Mouse (Mus musculus) testis, adult 2 months (tissue): ENCODE measurements around the gene Plcb3. TPM values are rescaled to one million over a fixed set of nuclear protein-coding genes. Genes with fewer than 3 reads are reported as not detected.
A peak's percentile ranks its signal among the peaks of the same experiment; 100 is the strongest.

Experiments used
- H3K27ac ChIP-seq: fragments of 200-500 bp; 2 replicates; pipeline ENCODE4 v1.5.1; 2012; ENCODE audit warnings: low read depth, low read length; ENCODE audit not compliant: control insufficient read depth, insufficient read depth
- H3K27me3 ChIP-seq: fragments of 200-500 bp; 2 replicates; pipeline ENCODE4 v1.6.1; 2012; ENCODE audit warnings: mild to moderate bottlenecking, low read length, moderate library complexity; ENCODE audit not compliant: control insufficient read depth, insufficient read depth
- H3K36me3 ChIP-seq: fragments of 200-500 bp; 2 replicates; pipeline ENCODE4 v1.6.1; 2012; ENCODE audit warnings: mild to moderate bottlenecking, low read length; ENCODE audit not compliant: control insufficient read depth, insufficient read depth
- H3K4me1 ChIP-seq: fragments of 200-500 bp; 2 replicates; pipeline ENCODE4 v1.6.1; 2012; ENCODE audit warnings: low read length; ENCODE audit not compliant: control insufficient read depth, insufficient read depth
- H3K4me3 ChIP-seq: fragments of 200-500 bp; 2 replicates; pipeline ENCODE4 v1.5.1; 2012; ENCODE audit warnings: low read depth, mild to moderate bottlenecking, low read length, moderate library complexity, mixed read lengths; ENCODE audit not compliant: control insufficient read depth
- CTCF ChIP-seq: fragments of 200-500 bp; IDR thresholded peaks from 2 replicates; pipeline ENCODE4 v1.5.1; 2012; ENCODE audit warnings: low read depth, mild to moderate bottlenecking, inconsistent platforms, low read length, moderate library complexity; ENCODE audit not compliant: control insufficient read depth, insufficient read depth, insufficient replicate concordance
- POLR2A ChIP-seq: fragments of 200-500 bp; IDR thresholded peaks from 2 replicates; pipeline ENCODE4 v1.6.1; 2012; ENCODE audit warnings: low read depth, mild to moderate bottlenecking, inconsistent platforms, low read length, moderate library complexity; ENCODE audit not compliant: control insufficient read depth
- polyA plus RNA-seq: library from polyadenylated mRNA; depleted of rRNA; stranded (reverse); fragments of >200 nt; gene quantifications from 2 replicates; pipeline ENCODE4 v1.2.3, GENCODE M21; 2012

Gene Plcb3
- polyA plus RNA-seq, 1 experiment: 13.9 TPM

DNA sequence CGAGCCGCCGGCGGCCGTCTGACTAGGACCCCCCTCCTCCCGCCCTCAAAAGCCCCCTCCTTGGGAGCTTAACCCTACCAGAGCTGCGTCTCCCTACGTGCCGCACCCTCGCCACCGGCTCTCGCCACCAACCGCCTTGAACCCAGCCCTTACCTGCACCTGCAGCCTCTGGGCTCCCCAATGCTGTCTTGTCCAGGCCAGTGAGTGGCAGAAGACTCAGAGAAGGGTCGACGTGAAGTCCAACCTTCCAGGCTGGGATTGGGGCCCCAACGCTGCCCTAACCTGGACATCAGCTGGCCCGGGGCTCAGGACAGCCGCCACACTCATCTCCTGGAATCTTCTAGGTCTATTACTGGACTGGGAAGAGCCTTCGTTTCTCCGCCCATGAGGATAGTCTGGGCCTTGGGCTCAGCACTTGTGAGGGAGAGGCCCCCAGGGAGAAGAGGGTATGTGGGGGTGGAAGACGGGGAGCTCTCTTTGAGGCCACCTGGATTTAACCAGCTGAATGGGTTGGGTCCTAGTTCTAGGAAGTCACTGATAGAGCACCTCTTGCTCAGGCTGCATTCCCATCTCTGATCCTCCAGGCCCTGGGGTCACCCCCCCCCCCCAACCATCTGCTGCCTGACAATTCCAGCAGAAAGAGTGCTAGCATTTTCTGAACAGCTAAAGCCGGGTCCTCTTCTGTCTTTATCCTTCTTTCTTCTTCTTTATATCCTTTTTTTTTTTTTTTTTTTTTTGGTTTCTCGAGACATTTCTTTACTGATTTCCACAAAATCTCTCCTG, 41.9 kb downstream of the Plcb3 start, which contains the start of gene Kcnk4:
TSS of gene Kcnk4 (minus strand) at position 321 of the 783 bp plus-strand sequence.
- Histone ChIP-seq H3K36me3 (no peaks in the 10 kb centered on the region), H3K4me3 (peak within 1 kb of the TSS; percentile 19), H3K27ac (no peak within 1 kb of the TSS), H3K27me3 (no peaks in the 10 kb centered on the region), H3K4me1 (peaks cover 25% of the 10 kb centered on the region)
- TF ChIP-seq POLR2A (no peak), CTCF (no peak)

- Histone ChIP-seq H3K4me1 (peaks cover 25% of the 10 kb centered on the region), H3K4me3 (peak overlapping the region; percentile 19), H3K36me3 (no peaks in the 10 kb centered on the region), H3K27me3 (no peaks in the 10 kb centered on the region), H3K27ac (no peak overlapping the region)
- TF ChIP-seq POLR2A: no peak
- TF ChIP-seq CTCF: no peak
Measured at GRCm38 (mm10) chr19:6933436-6934194, 42.7 kb downstream of the Plcb3 start.

- H3K27ac ChIP-seq: no peak overlapping the region
- H3K27me3 ChIP-seq: no peaks in the 10 kb centered on the region
- peaks cover 25% of the 10 kb centered on the region for H3K4me1 ChIP-seq
- H3K4me3 ChIP-seq: no peak overlapping the region
- TF ChIP-seq CTCF: no peak
- TF ChIP-seq POLR2A: no peak
- H3K36me3 ChIP-seq: no peaks in the 10 kb centered on the region
Measured at GRCm38 (mm10) chr19:6933102-6933435, 43.2 kb downstream of the Plcb3 start.

DNA sequence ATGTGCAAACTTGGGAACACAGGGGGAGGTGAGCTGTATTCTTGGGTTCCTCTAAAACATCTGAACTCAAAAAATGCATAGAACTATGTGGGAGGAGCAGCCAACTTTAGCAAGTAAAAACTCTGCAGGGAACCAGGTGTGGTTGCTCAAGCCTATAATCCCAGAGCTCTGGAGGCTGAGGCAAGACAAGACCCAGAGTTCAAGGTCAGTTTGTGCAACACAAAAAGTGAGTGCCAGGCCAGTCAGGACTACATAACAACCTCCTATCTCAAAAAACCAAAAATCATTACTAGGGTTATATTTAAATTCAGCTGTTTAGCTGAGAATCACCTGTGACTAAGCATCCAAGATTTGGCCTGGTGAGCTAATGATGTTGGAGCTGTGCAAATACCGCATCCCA, 44.3 kb downstream of the Plcb3 start:
- Histone ChIP-seq H3K4me1 (peaks cover 29% of the 10 kb centered on the region), H3K4me3 (no peak overlapping the region), H3K27ac (no peak overlapping the region), H3K27me3 (no peaks in the 10 kb centered on the region), H3K36me3 (no peaks in the 10 kb centered on the region)
- no peak for TF ChIP-seq CTCF
- no peak for TF ChIP-seq POLR2A

DNA sequence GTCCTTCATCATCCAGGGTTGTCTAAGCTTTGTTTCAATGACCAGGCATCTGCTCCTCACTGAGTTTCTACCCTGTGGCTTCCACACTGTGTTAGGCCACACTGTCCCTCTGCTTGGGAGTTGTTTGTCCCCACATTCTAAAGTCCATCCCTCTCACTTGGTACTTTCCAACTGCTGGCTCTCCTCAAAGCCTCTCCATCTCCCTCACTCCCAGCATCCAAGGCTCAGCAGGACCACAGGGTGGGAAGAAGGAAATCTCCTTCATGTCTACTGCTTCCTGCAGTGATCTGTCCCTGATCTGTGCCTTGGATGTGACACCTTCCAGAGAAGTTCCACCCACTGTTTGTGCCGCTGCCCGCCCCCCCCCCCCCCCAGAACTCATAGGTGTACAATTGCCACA, 45.3 kb downstream of the Plcb3 start:
- Histone ChIP-seq H3K27me3 (no peaks in the 10 kb centered on the region), H3K27ac (no peak overlapping the region), H3K4me3 (no peak overlapping the region), H3K36me3 (no peaks in the 10 kb centered on the region), H3K4me1 (peaks cover 37% of the 10 kb centered on the region)
- TF ChIP-seq CTCF: no peak
- no peak for TF ChIP-seq POLR2A

DNA sequence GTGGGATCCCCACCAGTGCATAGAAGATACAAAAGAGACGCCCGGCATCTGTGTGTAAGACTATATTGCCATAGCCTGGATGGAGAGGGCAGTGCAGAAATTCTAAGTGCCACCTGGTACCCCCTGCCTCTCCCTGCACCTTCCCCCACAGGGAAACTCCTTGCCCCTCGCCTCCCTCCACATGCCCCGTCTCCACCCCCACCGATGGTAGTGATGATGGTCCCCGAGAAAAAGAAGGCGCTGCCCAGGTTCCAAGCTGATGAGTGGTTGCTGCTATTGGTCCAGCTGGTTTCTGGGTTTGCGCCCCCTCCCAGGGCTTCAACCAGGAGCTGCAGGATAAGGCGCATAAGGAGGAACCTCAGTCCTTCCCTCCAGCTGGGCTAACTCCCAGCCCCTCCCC, 48.2 kb downstream of the Plcb3 start:
- Histone ChIP-seq H3K27ac (no peak overlapping the region), H3K36me3 (no peaks in the 10 kb centered on the region), H3K4me1 (peaks cover 38% of the 10 kb centered on the region), H3K4me3 (no peak overlapping the region), H3K27me3 (no peaks in the 10 kb centered on the region)
- TF ChIP-seq POLR2A: no peak

- TF ChIP-seq POLR2A: no peak
- TF ChIP-seq CTCF: no peak
- Histone ChIP-seq H3K27ac (no peak overlapping the region), H3K27me3 (no peaks in the 10 kb centered on the region), H3K4me3 (peak overlapping the region; percentile 3), H3K36me3 (no peaks in the 10 kb centered on the region), H3K4me1 (peaks cover 45% of the 10 kb centered on the region)
Measured at GRCm38 (mm10) chr19:6926559-6927255, 49.6 kb downstream of the Plcb3 start.
